Mouse (Mus musculus): ENCODE measurements at regions not wholly inside any gene's neighbourhood (a gene's known extent, or its start where the extent isn't known, plus 50 kb on each side); places are given as distances from the start of the nearest gene placed in this dataset.

DNA sequence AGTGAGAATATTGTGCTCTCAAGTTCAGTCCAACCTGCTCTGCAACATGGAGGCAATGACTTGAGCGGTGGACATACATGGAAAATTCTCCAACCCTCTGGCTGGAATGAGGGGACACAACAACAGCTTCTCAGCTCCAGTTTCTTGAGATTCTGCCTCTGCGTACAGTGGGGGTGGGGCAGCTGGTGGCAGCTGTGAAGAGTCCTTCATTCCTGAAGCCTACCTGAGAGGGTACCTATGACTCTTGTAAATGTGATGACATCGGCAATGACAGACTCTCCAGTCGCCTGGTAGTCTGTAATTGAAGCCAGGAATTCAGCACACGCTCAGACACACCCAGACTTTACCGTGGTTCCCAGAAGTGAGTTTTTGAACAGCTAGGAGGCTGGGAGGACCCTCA lies 58.5 kb upstream of the Hoxc13 start:
- no peak for ATAC-seq (ENCODE audit: borderline replicate concordance, extremely low read depth, low FRiP score, low TSS enrichment)
- Histone ChIP-seq H3K4me3 (no peak overlapping the region), H3K4me2 (no peak overlapping the region), H3K9me3 (no peaks in the 10 kb centered on the region), H3K27me3 (0 out of 2 replicates have a peak, but pooled peaks cover 3% of the 10 kb centered on the region), H3K27ac (no peak overlapping the region), H3K9ac (no peak overlapping the region), H3K4me1 (no peaks in the 10 kb centered on the region), H3K36me3 (no peaks in the 10 kb centered on the region)
- 48% methylated on average over 6 of the region's 6 CpGs for WGBS

DNA sequence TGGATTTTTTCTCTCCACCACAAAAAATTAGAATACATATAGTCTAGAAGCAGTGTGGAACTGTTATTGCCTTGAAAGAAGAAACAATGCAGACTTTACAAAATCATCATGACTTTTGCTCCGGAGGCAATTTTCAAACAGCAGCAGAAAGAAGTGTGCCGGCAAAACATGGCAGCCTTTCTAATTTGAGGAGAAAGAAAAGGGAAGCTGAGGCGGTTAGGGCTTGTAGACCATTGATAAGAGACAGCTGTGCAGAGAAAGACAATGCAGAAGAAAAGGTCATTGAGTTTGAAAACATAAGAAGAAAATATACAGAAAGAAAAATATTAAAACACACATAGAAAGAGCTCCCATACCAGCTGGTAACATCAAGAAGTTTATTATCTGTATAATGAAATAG lies 54.1 kb upstream of the Hoxc13 start:
- ATAC-seq (ENCODE audit: borderline replicate concordance, extremely low read depth, low FRiP score, low TSS enrichment) = no peak
- Histone ChIP-seq H3K4me1 (no peaks in the 10 kb centered on the region), H3K4me2 (no peak overlapping the region), H3K9ac (no peak overlapping the region), H3K27ac (no peak overlapping the region), H3K9me3 (no peaks in the 10 kb centered on the region), H3K4me3 (no peak overlapping the region), H3K36me3 (no peaks in the 10 kb centered on the region), H3K27me3 (0 out of 2 replicates have a peak, but pooled peaks cover 3% of the 10 kb centered on the region)
- WGBS = 74% methylated on average over 3 of the region's 3 CpGs
